Comparison of ENCODE assay signal across 7 mouse cellular contexts in the genomic region with DNA sequence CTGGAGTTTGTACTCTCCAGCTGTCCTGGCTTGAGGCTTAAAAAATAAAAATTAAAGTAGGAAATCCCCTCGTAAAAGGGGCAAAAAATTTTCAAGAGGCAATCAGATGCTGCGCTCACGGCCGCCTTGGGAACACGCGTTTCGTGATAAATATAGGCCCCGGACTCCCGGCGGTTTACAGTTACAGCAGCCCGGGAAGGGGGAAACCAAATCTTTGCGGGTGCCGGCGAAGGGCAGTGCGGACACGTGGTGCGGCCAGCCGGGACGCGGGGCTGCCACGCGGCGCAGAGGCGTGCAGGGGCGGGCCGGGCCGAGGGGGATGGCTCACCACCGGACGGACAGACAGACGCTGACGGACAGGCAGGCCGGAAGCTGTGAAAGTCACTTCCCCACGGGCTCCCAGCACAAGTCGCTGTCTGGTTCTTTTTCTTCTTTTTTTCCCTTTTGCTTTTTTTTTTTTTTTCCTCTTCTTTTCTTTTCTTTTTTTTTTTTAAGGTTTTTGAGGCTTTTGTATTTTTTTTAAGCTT.
DNase-seq lines count a peak whose midpoint lies in the region; ATAC-seq and TF ChIP-seq lines count a peak whose summit lies in the region.
"Not testable (repeated sequence)": the region's sequence is repeated elsewhere in the genome, so short reads cannot be mapped to it uniquely, and the experiment has no call there.

No protein-coding gene starts in this region.

- ATAC-seq in common myeloid progenitor, adult 5-6 weeks (replicated peaks; ENCODE audit: low read depth, poor library complexity, severe bottlenecking), result peak; percentile 92
- 0 out of 2 replicates have a peak, but pooled peaks have one; percentile 50 for ATAC-seq in intestine, embryonic 14.5 days (replicated peaks; ENCODE audit: low FRiP score, low TSS enrichment, low read depth)
- ATAC-seq in liver, embryonic 16.5 days (ENCODE audit: low read depth), result peak; percentile 45
- 0 out of 2 replicates have a peak, but pooled peaks have one; percentile 42 for ATAC-seq in midbrain, embryonic 11.5 days (ENCODE audit: low FRiP score)

- H3K9me3 ChIP-seq in intestine, embryonic 14.5 days (ENCODE audit: control insufficient read depth, low read length); liver, embryonic 16.5 days (replicated peaks; ENCODE audit: control insufficient read depth, low read length); midbrain, embryonic 11.5 days (ENCODE audit: control insufficient read depth, low read length): not testable (repeated sequence)

- H3K27ac ChIP-seq in intestine, embryonic 14.5 days (ENCODE audit: low read depth); liver, embryonic 16.5 days (ENCODE audit: low read length); midbrain, embryonic 11.5 days (ENCODE audit: low read depth, low read length): not testable (repeated sequence)

- H3K27me3 ChIP-seq in C2C12 (ENCODE audit: control insufficient read depth, insufficient read depth, insufficient read length); intestine, embryonic 14.5 days (replicated peaks; ENCODE audit: control insufficient read depth, insufficient read depth, low read length); liver, embryonic 16.5 days (ENCODE audit: control insufficient read depth, insufficient read depth, low read depth, low read length); midbrain, embryonic 11.5 days (ENCODE audit: control insufficient read depth, insufficient read depth, low read length): not testable (repeated sequence)

- not testable (repeated sequence) for H3K4me2 ChIP-seq in intestine, embryonic 14.5 days (ENCODE audit: low read length); liver, embryonic 16.5 days (ENCODE audit: low read depth, low read length); midbrain, embryonic 11.5 days

- H3K36me3 ChIP-seq in C2C12 (ENCODE audit: control insufficient read depth, insufficient read depth); intestine, embryonic 14.5 days (ENCODE audit: control insufficient read depth, insufficient read depth, low read length); liver, embryonic 16.5 days (ENCODE audit: control insufficient read depth, insufficient read depth); midbrain, embryonic 11.5 days (ENCODE audit: control insufficient read depth, insufficient read depth, low read length): not testable (repeated sequence)

- H3K4me3 ChIP-seq in C2C12 (ENCODE audit: insufficient read depth, poor library complexity, severe bottlenecking), result peak overlapping the region; percentile 21
- H3K4me3 ChIP-seq in intestine, embryonic 14.5 days (ENCODE audit: low read depth, low read length); liver, embryonic 16.5 days (ENCODE audit: low read depth, low read length); midbrain, embryonic 11.5 days (ENCODE audit: low read depth, low read length): not testable (repeated sequence)

- not testable (repeated sequence) for H3K79me3 ChIP-seq in C2C12 (ENCODE audit: low read depth)

- TF ChIP-seq CTCF in C2C12 (IDR thresholded peaks at IDR 0.05; ENCODE audit: control insufficient read depth, insufficient read depth, insufficient read length), result not testable (repeated sequence)

- H3ac ChIP-seq in C2C12 (ENCODE audit: control insufficient read depth, insufficient read length, low read depth), result not testable (repeated sequence)

- H3K4me1 ChIP-seq in intestine, embryonic 14.5 days (replicated peaks; ENCODE audit: control insufficient read depth, insufficient read depth, low read length); liver, embryonic 16.5 days (ENCODE audit: control insufficient read depth, low read depth, low read length); midbrain, embryonic 11.5 days (ENCODE audit: control insufficient read depth, insufficient read depth, low read length): not testable (repeated sequence)

- peak; percentile 8 for DNase-seq in R1 (ENCODE audit: low read depth, low spot score)
- DNase-seq in gastrocnemius, postnatal 25 days, result peak; percentile 6
- not testable (repeated sequence) for DNase-seq in intestine, embryonic 14.5 days (ENCODE audit: low spot score); midbrain, embryonic 11.5 days (ENCODE audit: low spot score, missing footprints)

- WGBS in intestine, embryonic 14.5 days, result 93% methylated on average over 23 of the region's 34 CpGs
- WGBS in liver, embryonic 16.5 days (ENCODE audit: insufficient replicate concordance), result 71% methylated on average over 14 of the region's 34 CpGs
- WGBS in midbrain, embryonic 11.5 days, result 81% methylated on average over 24 of the region's 34 CpGs

- H3K79me2 ChIP-seq in C2C12 (ENCODE audit: control insufficient read depth, insufficient read depth), result not testable (repeated sequence)

- not testable (repeated sequence) for H3K9ac ChIP-seq in intestine, embryonic 14.5 days (ENCODE audit: low read length); liver, embryonic 16.5 days (ENCODE audit: low read depth, low read length); midbrain, embryonic 11.5 days (ENCODE audit: low read length)

Comparison
In these comparisons a context has a peak if more than half of its experiments do, and no peak if none do; other contexts are left out.
1. ATAC-seq: peak in every context shown above with its lines; median percentile 92 in common myeloid progenitor, adult 5-6 weeks; 50 in intestine, embryonic 14.5 days; 45 in liver, embryonic 16.5 days; 42 in midbrain, embryonic 11.5 days.